Mouse (Mus musculus): Measurements from ENCODE around the gene Fbxo24.

Gene Fbxo24

GRCm38 (mm10) chr5:137568223-137568798, 60.5 kb downstream of the Fbxo24 start:
- DNase-seq (ENCODE audit: low read depth in 1 of 2, low spot score in 2 of 2), result no peak

- DNase-seq (ENCODE audit: low read depth in 1 of 2, low spot score in 2 of 2), result no peak
Measured at GRCm38 (mm10) chr5:137566416-137566815, 62.4 kb downstream of the Fbxo24 start.

- no peak for DNase-seq (ENCODE audit: low read depth in 1 of 2, low spot score in 2 of 2)
Measured at GRCm38 (mm10) chr5:137565744-137566143, 63.1 kb downstream of the Fbxo24 start.

- DNase-seq (ENCODE audit: low read depth in 1 of 2, low spot score in 2 of 2), result no peak
Measured at GRCm38 (mm10) chr5:137562965-137563364, 65.8 kb downstream of the Fbxo24 start.
